ENCODE assay signal across 12 mouse cellular contexts in the genomic region with DNA sequence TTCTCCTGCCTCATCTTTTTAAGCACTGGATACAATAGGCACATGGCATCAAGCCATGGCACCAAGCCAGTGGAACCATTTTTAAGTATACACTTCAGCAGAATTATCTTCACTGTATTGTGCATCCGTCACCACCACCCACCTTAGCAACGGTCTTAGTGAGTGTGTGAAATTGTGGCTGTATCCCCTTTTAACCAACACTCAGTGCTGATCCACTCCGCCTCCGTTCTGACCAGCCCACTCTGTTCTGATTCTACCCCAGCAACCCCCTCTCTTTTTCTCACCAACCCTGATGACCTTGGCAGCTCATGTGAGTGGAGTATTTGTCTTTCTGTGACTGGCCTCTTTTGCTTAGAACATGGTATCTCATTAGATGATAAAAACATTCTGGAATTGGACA.
DNase-seq lines count a peak whose midpoint lies in the region; ATAC-seq lines count a peak whose summit lies in the region.
"Had no signal": no experiment of that assay in that cellular context is flagged by ENCODE, and none has a peak within 500 bp of the region (broad histone marks: within the 10 kb centered on the region; RNA-seq: fewer than 3 reads in every experiment).

No protein-coding gene starts in this region.

- no peak overlapping the region for H3K4me2 ChIP-seq in hindbrain, embryonic 14.5 days (replicated peaks)
- H3K4me2 ChIP-seq: midbrain, embryonic 12.5 days; neural tube, embryonic 15.5 days had no signal

- WGBS in hindbrain, embryonic 14.5 days, result 82% methylated on average over 4 of the region's 4 CpGs
- WGBS in hindbrain, embryonic 10.5 days, result 96% methylated on average over 4 of the region's 4 CpGs

- DNase-seq in adrenal gland, postnatal 14 days, result peak; percentile 2
- no peak for DNase-seq in adrenal gland, adult 2 months
- DNase-seq in hindbrain, embryonic 14.5 days (ENCODE audit: low spot score), result no peak
- DNase-seq in hindbrain, embryonic 10.5 days (ENCODE audit: low spot score), result no peak
- DNase-seq in frontal cortex, postnatal 14 days (ENCODE audit: low spot score in 2 of 2), result peak; percentile 17 to 19
- DNase-seq in right cerebral cortex, adult 18-20 months, result peak; percentile 26
- no peak for DNase-seq in kidney, adult 8-10 months
- no peak for DNase-seq in gastrocnemius, postnatal 36 days
- DNase-seq: cerebellum, adult 11 months had no signal

- H3K4me1 ChIP-seq in hindbrain, embryonic 14.5 days (replicated peaks; ENCODE audit: control insufficient read depth, insufficient read depth, low read length), result no peaks in the 10 kb centered on the region
- H3K4me1 ChIP-seq in hindbrain, embryonic 10.5 days (replicated peaks), result no peaks in the 10 kb centered on the region
- H3K4me1 ChIP-seq: midbrain, embryonic 12.5 days had no signal

- 0 out of 2 replicates have a peak, but pooled peaks have one; percentile 11 for ATAC-seq in hindbrain, embryonic 14.5 days (ENCODE audit: low FRiP score)

- H3K4me3 ChIP-seq in hindbrain, embryonic 14.5 days (replicated peaks; ENCODE audit: low read length), result no peak overlapping the region
- H3K4me3 ChIP-seq in hindbrain, embryonic 10.5 days, result no peak overlapping the region
- H3K4me3 ChIP-seq: layer of hippocampus, adult 2 months; midbrain, embryonic 12.5 days; neural tube, embryonic 15.5 days had no signal

- no peaks in the 10 kb centered on the region for H3K36me3 ChIP-seq in hindbrain, embryonic 14.5 days (replicated peaks; ENCODE audit: control insufficient read depth, insufficient read depth)
- H3K36me3 ChIP-seq in hindbrain, embryonic 10.5 days, result no peaks in the 10 kb centered on the region
- H3K36me3 ChIP-seq: midbrain, embryonic 12.5 days; neural tube, embryonic 15.5 days had no signal

- H3K9me3 ChIP-seq in hindbrain, embryonic 14.5 days (ENCODE audit: control insufficient read depth, low read length), result no peaks in the 10 kb centered on the region
- no peaks in the 10 kb centered on the region for H3K9me3 ChIP-seq in hindbrain, embryonic 10.5 days
- H3K9me3 ChIP-seq: midbrain, embryonic 12.5 days; neural tube, embryonic 15.5 days had no signal

- no peak overlapping the region for H3K9ac ChIP-seq in hindbrain, embryonic 14.5 days
- H3K9ac ChIP-seq: midbrain, embryonic 12.5 days; neural tube, embryonic 15.5 days had no signal

- H3K27ac ChIP-seq in hindbrain, embryonic 14.5 days, result no peak overlapping the region
- H3K27ac ChIP-seq in hindbrain, embryonic 10.5 days, result no peak overlapping the region
- H3K27ac ChIP-seq: layer of hippocampus, adult 2 months; midbrain, embryonic 12.5 days; neural tube, embryonic 15.5 days had no signal

- intact Hi-C loops in gastrocnemius, postnatal 36 days (cut with DNase I), result no loop called here

- no peaks in the 10 kb centered on the region for H3K27me3 ChIP-seq in hindbrain, embryonic 14.5 days (ENCODE audit: control insufficient read depth, insufficient read depth, low read length)
- no peaks in the 10 kb centered on the region for H3K27me3 ChIP-seq in hindbrain, embryonic 10.5 days (ENCODE audit: insufficient read depth, poor library complexity, severe bottlenecking)
- H3K27me3 ChIP-seq: midbrain, embryonic 12.5 days; neural tube, embryonic 15.5 days had no signal

Comparison
In these comparisons a context has a peak if more than half of its experiments do, and no peak if none do; other contexts are left out.
1. DNase-seq: peak in adrenal gland, postnatal 14 days (single experiment), frontal cortex, postnatal 14 days (2 of 2) and right cerebral cortex, adult 18-20 months (single experiment); none in adrenal gland, adult 2 months (single experiment), hindbrain, embryonic 14.5 days (single experiment), hindbrain, embryonic 10.5 days (single experiment), kidney, adult 8-10 months (0 of 2) and gastrocnemius, postnatal 36 days (0 of 2).